Mouse (Mus musculus) liver, embryonic 14 days (tissue): ENCODE results near the gene Cdhr3. TPM values are rescaled to one million over a fixed set of nuclear protein-coding genes. Genes with fewer than 3 reads are reported as not detected.

Source experiments
- polyA plus RNA-seq: library from polyadenylated mRNA; depleted of rRNA; stranded (reverse); fragments of >200 nt; gene quantifications from 2 replicates; pipeline ENCODE4 v1.2.3, GENCODE M21; 2012; rRNA removed

The Cdhr3 gene
- not detected in 2 replicates for polyA plus RNA-seq

GRCm38 (mm10) chr12:33092775-33093174 is at the start of gene Cdhr3:
Cdhr3 (minus strand) TSS chr12:33092875.

Other genes starting within 250 kb of the Cdhr3 start
- 13.9 and 17.1 TPM in 2 replicates for gene Sypl, start 139.0 kb downstream of the Cdhr3 start, polyA plus RNA-seq
- gene Atxn7l1, start 54.8 kb upstream of the Cdhr3 start, polyA plus RNA-seq: 12.3 and 13.7 TPM in 2 replicates